Mouse (Mus musculus): ENCODE measurements around the gene Fkbp15.

The Fkbp15 gene

GRCm38 (mm10) chr4:62372818-62373520, 12.6 kb upstream of the Fkbp15 start:
- WGBS, result 85% methylated on average over 9 of the region's 9 CpGs

DNA sequence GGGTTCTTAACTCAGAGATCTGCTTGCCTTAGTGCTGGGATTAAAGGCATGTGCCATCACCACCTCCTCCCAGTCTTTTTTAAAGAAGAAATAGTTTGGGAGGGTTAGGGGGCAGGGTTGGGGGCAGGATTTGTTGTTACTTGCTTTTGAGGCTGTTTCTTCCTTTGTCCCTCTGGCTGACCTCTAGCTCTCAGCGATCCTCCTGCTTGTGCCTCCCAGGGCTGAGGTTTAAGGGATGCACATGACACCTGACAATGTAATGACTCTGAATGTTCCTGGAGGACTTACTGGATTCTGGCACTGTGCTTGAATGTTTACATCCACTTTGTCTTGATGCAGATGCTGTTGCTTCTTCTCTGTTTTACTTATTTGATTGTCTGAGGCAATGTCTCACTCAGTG, 12.1 kb upstream of the Fkbp15 start:
- 30% methylated on average over 1 of the region's 1 CpGs for WGBS

- 74% methylated on average over 3 of the region's 3 CpGs for WGBS
Measured at GRCm38 (mm10) chr4:62369091-62369490, 8.7 kb upstream of the Fkbp15 start.

DNA sequence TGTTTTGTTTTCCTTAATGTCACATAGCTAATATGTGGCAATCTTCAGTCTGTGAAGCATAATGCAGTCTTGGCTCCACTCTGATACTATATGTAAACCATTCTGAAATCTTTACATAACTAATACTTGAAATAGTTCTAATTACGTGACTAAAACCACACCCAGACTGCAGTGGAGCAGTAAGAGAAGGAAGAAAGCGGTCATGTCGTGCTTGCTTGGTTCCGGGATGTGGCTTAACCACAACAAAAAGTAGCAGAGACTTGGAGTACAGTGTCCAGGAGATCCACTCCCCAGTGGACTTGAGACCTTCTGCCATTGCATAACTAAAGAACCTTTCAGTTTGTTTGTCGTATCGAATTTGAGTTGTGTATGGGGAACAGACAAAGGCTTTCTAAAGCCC, 7.2 kb upstream of the Fkbp15 start:
- 82% methylated on average over 6 of the region's 6 CpGs for WGBS

DNA sequence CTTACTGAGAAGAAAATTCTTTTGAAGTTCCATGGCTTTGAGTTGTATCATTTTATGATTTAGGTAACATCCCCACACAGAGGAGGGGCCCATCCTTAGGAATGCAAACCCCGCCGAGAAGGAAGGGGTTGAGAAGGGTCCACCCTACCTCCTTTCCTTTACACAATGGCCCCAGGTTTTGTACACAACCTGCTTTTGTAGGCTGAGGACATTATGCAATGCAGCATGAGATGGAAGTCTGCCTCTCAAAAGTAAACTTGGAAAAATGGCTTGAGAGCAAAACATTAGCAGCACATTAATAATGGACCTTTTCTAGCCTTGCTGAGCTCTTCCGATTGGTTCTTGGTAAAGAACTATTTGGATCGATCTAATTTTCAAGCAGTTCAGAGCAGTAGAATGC, 5.9 kb upstream of the Fkbp15 start:
- 63% methylated on average over 4 of the region's 4 CpGs for WGBS

DNA sequence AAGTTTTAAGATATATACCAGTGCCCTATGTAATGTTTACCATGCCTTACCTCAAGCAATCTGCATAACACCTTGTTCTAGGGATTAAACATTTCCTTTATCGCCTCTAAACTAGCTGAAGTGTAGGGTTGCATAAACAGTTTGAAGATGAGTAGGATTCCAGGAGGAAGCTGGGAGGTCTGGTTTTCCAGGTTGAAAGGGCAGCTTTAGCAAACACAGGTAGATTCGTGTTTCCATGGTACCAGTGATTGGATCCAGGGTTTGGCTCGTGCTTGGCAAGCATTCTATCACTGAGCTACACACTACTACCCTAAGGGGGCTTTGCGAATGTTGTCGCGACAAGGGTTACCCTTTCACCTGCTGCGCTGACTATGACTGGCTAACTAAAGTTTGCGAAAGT, 4.0 kb upstream of the Fkbp15 start:
- 88% methylated on average over 8 of the region's 8 CpGs for WGBS

DNA sequence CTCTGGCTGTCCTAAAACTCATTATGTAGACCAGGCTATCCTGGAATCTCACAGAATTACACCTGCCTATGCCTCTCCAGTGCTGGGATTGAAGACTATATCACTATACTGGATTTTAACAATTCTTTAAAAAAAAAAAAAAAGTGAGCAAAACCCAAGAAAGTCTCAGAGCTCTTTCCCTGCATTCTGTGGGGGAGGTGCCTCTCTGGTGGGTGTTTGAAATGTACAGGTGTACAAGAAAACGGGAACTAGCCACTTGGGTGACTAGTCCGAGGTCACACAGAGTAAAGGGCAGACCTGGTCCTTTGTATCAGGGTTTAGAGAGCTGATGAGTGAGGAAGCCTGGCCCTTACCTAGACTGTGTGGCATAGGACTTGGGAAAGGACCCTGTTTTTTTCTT, 2.1 kb upstream of the Fkbp15 start:
- WGBS, result 72% methylated on average over 2 of the region's 2 CpGs

GRCm38 (mm10) chr4:62361997-62362396, 1.6 kb upstream of the Fkbp15 start:
- WGBS, result 53% methylated on average over 1 of the region's 1 CpGs

DNA sequence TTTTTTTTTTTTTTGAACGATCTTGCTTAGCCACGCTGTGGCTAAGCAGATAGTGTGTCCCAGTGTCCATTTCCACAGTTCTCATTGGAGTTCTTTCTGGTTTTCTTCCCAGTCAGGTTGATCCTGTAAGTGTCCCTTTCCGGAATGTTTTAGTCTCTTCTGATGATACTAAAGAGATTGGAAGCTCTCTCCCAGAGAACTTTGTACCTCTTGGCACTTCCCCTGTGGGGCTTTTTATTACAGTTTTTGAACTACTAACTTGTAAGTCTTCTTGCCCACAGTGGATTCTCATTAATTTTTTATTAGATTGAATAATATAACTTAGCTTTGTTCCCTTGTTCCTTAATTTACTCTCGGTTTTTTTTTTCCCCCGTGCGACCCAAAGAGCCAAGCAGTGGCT, 1.2 kb upstream of the Fkbp15 start:
- WGBS, result 28% methylated on average over 6 of the region's 6 CpGs

GRCm38 (mm10) chr4:62360805-62361455, 582 bp upstream of the Fkbp15 start:
- WGBS, result under 1% methylated on average over 22 of the region's 22 CpGs

- WGBS, result 27% methylated on average over 7 of the region's 7 CpGs
Measured at GRCm38 (mm10) chr4:62359256-62359775, 1.0 kb downstream of the Fkbp15 start.

- 85% methylated on average over 1 of the region's 1 CpGs for WGBS
Measured at GRCm38 (mm10) chr4:62357631-62358148, 2.7 kb downstream of the Fkbp15 start.

DNA sequence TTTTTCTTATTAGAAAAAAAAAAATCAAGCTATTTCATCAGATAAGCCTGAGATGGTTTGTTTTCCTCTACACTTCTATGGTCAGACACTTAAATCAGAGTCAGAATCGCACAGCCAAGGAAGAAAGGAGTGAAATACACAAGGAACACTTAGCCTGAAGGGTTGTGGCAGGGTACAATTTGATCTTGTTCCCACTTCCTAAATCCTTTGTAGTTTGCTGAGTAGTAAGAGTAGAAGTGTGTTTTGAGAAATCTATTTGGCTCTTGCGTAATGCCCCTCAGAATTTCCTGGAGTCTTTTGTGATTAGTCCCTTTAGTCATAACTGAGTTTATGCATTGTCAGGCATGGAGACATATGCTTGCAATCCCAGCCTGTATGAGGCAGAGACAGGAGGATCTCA, 11.0 kb downstream of the Fkbp15 start:
- WGBS, result 80% methylated on average over 2 of the region's 2 CpGs

DNA sequence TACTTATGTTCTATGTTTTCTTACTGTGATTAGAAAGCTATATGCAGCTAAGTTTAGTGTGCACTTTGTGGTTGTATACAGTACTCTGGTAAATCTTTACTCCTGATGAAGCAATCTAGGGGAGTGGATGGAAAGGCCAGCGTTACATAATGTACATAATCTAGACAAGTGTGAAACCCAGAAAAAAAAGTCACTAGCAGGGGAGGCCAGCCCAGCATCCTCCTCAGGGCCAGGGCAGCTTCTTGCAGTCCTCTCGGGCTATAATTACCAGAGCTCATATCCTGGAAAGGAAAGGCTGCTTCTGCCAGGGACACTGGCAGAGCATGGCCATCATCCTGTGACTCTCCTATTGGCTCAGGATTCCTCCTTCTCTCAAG, 12.0 kb downstream of the Fkbp15 start:
- 37% methylated on average over 2 of the region's 2 CpGs for WGBS

GRCm38 (mm10) chr4:62347605-62348328, 12.6 kb downstream of the Fkbp15 start:
- WGBS, result 43% methylated on average over 9 of the region's 9 CpGs

- 68% methylated on average over 4 of the region's 4 CpGs for WGBS
Measured at GRCm38 (mm10) chr4:62345827-62346226, 14.5 kb downstream of the Fkbp15 start.

DNA sequence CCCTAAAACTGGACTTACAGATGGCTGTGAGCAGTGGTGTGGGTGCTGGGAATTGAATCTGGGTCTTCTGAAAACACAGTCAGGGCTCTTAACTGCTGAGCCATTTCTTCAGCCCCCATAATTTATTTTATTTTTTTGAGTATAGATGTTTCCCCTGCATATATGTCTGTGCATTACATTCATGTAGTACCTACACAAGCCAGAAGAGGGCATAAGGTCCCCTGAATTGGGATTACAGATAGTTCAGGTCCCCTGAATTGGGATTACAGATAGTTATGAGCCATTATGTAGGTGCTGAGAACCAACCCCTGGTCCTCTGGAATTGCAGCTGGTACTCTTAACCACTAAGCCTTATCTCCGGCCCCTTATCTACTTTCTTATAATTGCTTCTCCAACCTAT, 16.3 kb downstream of the Fkbp15 start:
- 97% methylated on average over 1 of the region's 1 CpGs for WGBS

DNA sequence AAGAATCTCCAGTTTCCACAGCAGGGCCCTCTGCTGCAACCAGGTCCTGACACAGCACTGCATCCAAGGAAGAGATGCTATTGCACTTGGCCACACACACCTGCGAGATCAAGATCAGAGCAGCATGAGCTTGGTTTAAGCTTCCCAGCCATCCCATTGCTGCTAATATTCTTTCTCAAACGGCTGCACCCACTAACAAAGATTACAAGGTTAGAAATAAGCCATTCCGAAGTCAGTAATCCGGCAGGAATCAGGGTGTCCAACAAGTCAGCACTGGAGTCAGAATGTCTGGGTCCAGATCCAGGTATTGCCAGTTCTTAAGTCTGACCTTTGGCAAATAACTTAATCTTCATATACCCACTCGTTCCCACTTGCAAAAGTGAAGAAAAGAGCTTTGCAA, 21.8 kb downstream of the Fkbp15 start:
- 92% methylated on average over 5 of the region's 5 CpGs for WGBS

- WGBS, result 63% methylated on average over 5 of the region's 5 CpGs
Measured at GRCm38 (mm10) chr4:62331977-62332376, 28.4 kb downstream of the Fkbp15 start.

- 77% methylated on average over 6 of the region's 6 CpGs for WGBS
Measured at GRCm38 (mm10) chr4:62328941-62329660, 31.2 kb downstream of the Fkbp15 start.

- 80% methylated on average over 3 of the region's 3 CpGs for WGBS
Measured at GRCm38 (mm10) chr4:62322684-62323083, 37.7 kb downstream of the Fkbp15 start.

DNA sequence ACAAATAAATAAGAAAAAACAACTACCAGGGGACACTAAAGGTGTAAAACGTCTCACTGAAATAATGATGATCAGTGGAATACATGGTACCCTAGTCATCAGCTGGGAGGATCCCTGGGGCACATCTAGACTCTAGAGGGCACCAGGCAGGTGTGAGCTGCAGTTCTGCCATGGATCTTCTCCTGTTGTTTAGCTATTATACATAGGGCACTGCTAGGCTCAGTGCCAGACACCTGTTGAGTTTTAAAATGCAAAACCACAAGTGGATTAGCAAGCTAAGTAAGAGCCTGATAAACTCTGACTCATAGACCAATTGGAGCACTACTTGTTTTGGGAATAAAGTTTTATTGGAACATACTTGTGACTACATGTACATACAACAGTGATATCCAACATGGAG, 42.1 kb downstream of the Fkbp15 start:
- 80% methylated on average over 1 of the region's 1 CpGs for WGBS

All from cerebral cortex, adult 2 months (tissue).